Mouse (Mus musculus): ENCODE data around the gene Prkce. TPM values are rescaled to one million over a fixed set of nuclear protein-coding genes. Genes with fewer than 3 reads are reported as not detected.

Gene Prkce
- polyA plus RNA-seq, 1 experiment from 2014 or later = 4.4 TPM

- no peaks in the 10 kb centered on the region for H3K4me1 ChIP-seq (replicated peaks)
- no peaks in the 10 kb centered on the region for H3K27me3 ChIP-seq (ENCODE audit: insufficient read depth, poor library complexity, severe bottlenecking)
- no peak overlapping the region for H3K27ac ChIP-seq
- DNase-seq (ENCODE audit: low spot score) = no peak
- 78% methylated on average over 4 of the region's 4 CpGs for WGBS
- H3K36me3 ChIP-seq = no peaks in the 10 kb centered on the region
- no peak overlapping the region for H3K4me3 ChIP-seq
- H3K9me3 ChIP-seq = no peaks in the 10 kb centered on the region
Observed at GRCm38 (mm10) chr17:86651091-86651490, 483.5 kb downstream of the Prkce start.

- Histone ChIP-seq H3K9me3 (no peaks in the 10 kb centered on the region), H3K27ac (no peak overlapping the region), H3K36me3 (no peaks in the 10 kb centered on the region), H3K27me3 (ENCODE audit: insufficient read depth, poor library complexity, severe bottlenecking) (no peaks in the 10 kb centered on the region), H3K4me3 (no peak overlapping the region), H3K4me1 (replicated peaks) (no peaks in the 10 kb centered on the region)
- no peak for DNase-seq (ENCODE audit: low spot score)
- WGBS = 93% methylated on average over 1 of the region's 1 CpGs
Observed at GRCm38 (mm10) chr17:86652751-86653150, 485.2 kb downstream of the Prkce start.

- Histone ChIP-seq H3K4me3 (no peak overlapping the region), H3K9me3 (no peaks in the 10 kb centered on the region), H3K27ac (no peak overlapping the region), H3K4me1 (replicated peaks) (no peaks in the 10 kb centered on the region), H3K27me3 (ENCODE audit: insufficient read depth, poor library complexity, severe bottlenecking) (no peaks in the 10 kb centered on the region), H3K36me3 (no peaks in the 10 kb centered on the region)
- no peak for DNase-seq (ENCODE audit: low spot score)
- 80% methylated on average over 5 of the region's 5 CpGs for WGBS
Observed at GRCm38 (mm10) chr17:86656369-86656768, 488.8 kb downstream of the Prkce start.

- H3K27me3 ChIP-seq (ENCODE audit: insufficient read depth, poor library complexity, severe bottlenecking) = no peaks in the 10 kb centered on the region
- WGBS = 49% methylated on average over 1 of the region's 1 CpGs
Observed at GRCm38 (mm10) chr17:86662301-86662700, 494.7 kb downstream of the Prkce start.

GRCm38 (mm10) chr17:86663471-86663870 lies 495.9 kb downstream of the Prkce start:
- no peaks in the 10 kb centered on the region for H3K9me3 ChIP-seq
- no peak overlapping the region for H3K27ac ChIP-seq
- DNase-seq (ENCODE audit: low spot score) = no peak
- no peaks in the 10 kb centered on the region for H3K27me3 ChIP-seq (ENCODE audit: insufficient read depth, poor library complexity, severe bottlenecking)
- H3K36me3 ChIP-seq = no peaks in the 10 kb centered on the region
- H3K4me3 ChIP-seq = no peak overlapping the region
- WGBS = 88% methylated on average over 4 of the region's 4 CpGs
- H3K4me1 ChIP-seq (replicated peaks) = 0 out of 2 replicates have a peak, but pooled peaks cover 6% of the 10 kb centered on the region

More at GRCm38 (mm10) chr17:86662301-86662700, 494.7 kb downstream of the Prkce start:
- H3K9me3 ChIP-seq = no peaks in the 10 kb centered on the region
- no peak overlapping the region for H3K27ac ChIP-seq
- H3K4me1 ChIP-seq (replicated peaks) = 0 out of 2 replicates have a peak, but pooled peaks cover 6% of the 10 kb centered on the region
- H3K4me3 ChIP-seq = no peak overlapping the region
- H3K36me3 ChIP-seq = no peaks in the 10 kb centered on the region
- no peak for DNase-seq (ENCODE audit: low spot score)

- no peaks in the 10 kb centered on the region for H3K9me3 ChIP-seq
- 67% methylated on average over 8 of the region's 8 CpGs for WGBS
Observed at GRCm38 (mm10) chr17:86667836-86668600, 500.4 kb downstream of the Prkce start.

GRCm38 (mm10) chr17:86669641-86670373 lies 502.2 kb downstream of the Prkce start:
- Histone ChIP-seq H3K27me3 (ENCODE audit: insufficient read depth, poor library complexity, severe bottlenecking) (no peaks in the 10 kb centered on the region), H3K4me3 (no peak overlapping the region), H3K9me3 (no peaks in the 10 kb centered on the region), H3K27ac (peak overlapping the region; percentile 35; the same call in 1 of the 2 replicates), H3K4me1 (replicated peaks) (peaks cover 11% of the 10 kb centered on the region; the same call in 1 of the 2 replicates), H3K36me3 (no peaks in the 10 kb centered on the region)
- WGBS = 91% methylated on average over 13 of the region's 13 CpGs
- DNase-seq (ENCODE audit: low spot score) = no peak

More at GRCm38 (mm10) chr17:86667836-86668600, 500.4 kb downstream of the Prkce start:
- no peaks in the 10 kb centered on the region for H3K36me3 ChIP-seq
- peaks cover 11% of the 10 kb centered on the region; the same call in 1 of the 2 replicates for H3K4me1 ChIP-seq (replicated peaks)
- H3K27ac ChIP-seq = no peak overlapping the region
- no peaks in the 10 kb centered on the region for H3K27me3 ChIP-seq (ENCODE audit: insufficient read depth, poor library complexity, severe bottlenecking)
- no peak for DNase-seq (ENCODE audit: low spot score)
- H3K4me3 ChIP-seq = no peak overlapping the region

GRCm38 (mm10) chr17:86670731-86671130 lies 503.1 kb downstream of the Prkce start:
- Histone ChIP-seq H3K27ac (peak overlapping the region; percentile 50; the same call in 1 of the 2 replicates), H3K4me3 (no peak overlapping the region), H3K4me1 (replicated peaks) (peaks cover 11% of the 10 kb centered on the region; the same call in 1 of the 2 replicates), H3K27me3 (ENCODE audit: insufficient read depth, poor library complexity, severe bottlenecking) (no peaks in the 10 kb centered on the region), H3K9me3 (no peaks in the 10 kb centered on the region), H3K36me3 (no peaks in the 10 kb centered on the region)
- DNase-seq (ENCODE audit: low spot score) = peak; percentile 16
- WGBS = 59% methylated on average over 7 of the region's 7 CpGs

- Histone ChIP-seq H3K4me3 (no peak overlapping the region), H3K36me3 (no peaks in the 10 kb centered on the region), H3K27me3 (ENCODE audit: insufficient read depth, poor library complexity, severe bottlenecking) (no peaks in the 10 kb centered on the region), H3K4me1 (replicated peaks) (peaks cover 11% of the 10 kb centered on the region; the same call in 1 of the 2 replicates), H3K27ac (no peak overlapping the region), H3K9me3 (no peaks in the 10 kb centered on the region)
- DNase-seq (ENCODE audit: low spot score) = no peak
- WGBS = 80% methylated on average over 2 of the region's 2 CpGs
Observed at GRCm38 (mm10) chr17:86674971-86675370, 507.4 kb downstream of the Prkce start.

GRCm38 (mm10) chr17:86676336-86676735 lies 508.8 kb downstream of the Prkce start:
- H3K4me3 ChIP-seq = no peak overlapping the region
- H3K4me1 ChIP-seq (replicated peaks) = 0 out of 2 replicates have a peak, but pooled peaks cover under 1% of the 10 kb centered on the region
- H3K36me3 ChIP-seq = no peaks in the 10 kb centered on the region
- no peaks in the 10 kb centered on the region for H3K9me3 ChIP-seq
- H3K27ac ChIP-seq = no peak overlapping the region
- no peak for DNase-seq (ENCODE audit: low spot score)
- WGBS = 81% methylated on average over 5 of the region's 5 CpGs
- no peaks in the 10 kb centered on the region for H3K27me3 ChIP-seq (ENCODE audit: insufficient read depth, poor library complexity, severe bottlenecking)

- H3K9me3 ChIP-seq = no peaks in the 10 kb centered on the region
- H3K4me3 ChIP-seq = no peak overlapping the region
- WGBS = 69% methylated on average over 4 of the region's 4 CpGs
- no peaks in the 10 kb centered on the region for H3K4me1 ChIP-seq (replicated peaks)
- no peak overlapping the region for H3K27ac ChIP-seq
- no peak for DNase-seq (ENCODE audit: low spot score)
- no peaks in the 10 kb centered on the region for H3K36me3 ChIP-seq
- no peaks in the 10 kb centered on the region for H3K27me3 ChIP-seq (ENCODE audit: insufficient read depth, poor library complexity, severe bottlenecking)
Observed at GRCm38 (mm10) chr17:86676909-86677308, 509.3 kb downstream of the Prkce start.

- H3K27me3 ChIP-seq (ENCODE audit: insufficient read depth, poor library complexity, severe bottlenecking) = no peaks in the 10 kb centered on the region
- no peak overlapping the region for H3K27ac ChIP-seq
- 91% methylated on average over 4 of the region's 4 CpGs for WGBS
- no peak overlapping the region for H3K4me3 ChIP-seq
- no peaks in the 10 kb centered on the region for H3K4me1 ChIP-seq (replicated peaks)
- no peaks in the 10 kb centered on the region for H3K36me3 ChIP-seq
- DNase-seq (ENCODE audit: low spot score) = no peak
- H3K9me3 ChIP-seq = peaks cover 4% of the 10 kb centered on the region; the same call in 1 of the 2 replicates
Observed at GRCm38 (mm10) chr17:86685263-86685662, 517.7 kb downstream of the Prkce start.

- no peak for DNase-seq (ENCODE audit: low spot score)
- Histone ChIP-seq H3K9me3 (peaks cover 7% of the 10 kb centered on the region; the same call in 1 of the 2 replicates), H3K27me3 (ENCODE audit: insufficient read depth, poor library complexity, severe bottlenecking) (no peaks in the 10 kb centered on the region), H3K36me3 (no peaks in the 10 kb centered on the region), H3K4me1 (replicated peaks) (no peaks in the 10 kb centered on the region), H3K27ac (no peak overlapping the region), H3K4me3 (no peak overlapping the region)
- WGBS = 85% methylated on average over 3 of the region's 3 CpGs
Observed at GRCm38 (mm10) chr17:86687021-86687420, 519.4 kb downstream of the Prkce start.
